Mouse (Mus musculus) cortical plate, adult 2 months (tissue): ENCODE measurements around the gene Arhgef25.

ENCODE experiments used
- CTCF ChIP-seq: fragments of 200-500 bp; IDR thresholded peaks from 2 replicates; pipeline ENCODE4 v1.5.1; 2011; ENCODE audit warnings: mild to moderate bottlenecking, control low read depth, low read length; ENCODE audit not compliant: insufficient read depth; ENCODE audit errors: extremely low read depth
- POLR2A ChIP-seq: fragments of 200-500 bp; IDR thresholded peaks from 2 replicates; pipeline ENCODE4 v1.6.1; 2011; ENCODE audit warnings: mild to moderate bottlenecking, low read length, control low read depth; ENCODE audit not compliant: insufficient read depth; ENCODE audit errors: extremely low read depth

- TF ChIP-seq CTCF (0 out of 2 replicates have a peak, but pooled peaks have one; percentile 17), POLR2A (no peak)
Observed at GRCm38 (mm10) chr10:127200279-127200678, 10.4 kb upstream of the Arhgef25 start.
